Mouse (Mus musculus): ENCODE measurements around the gene Ccm2. TPM values are rescaled to one million over a fixed set of nuclear protein-coding genes. Genes with fewer than 3 reads are reported as not detected.
A peak's percentile ranks its signal among the peaks of the same experiment; 100 is the strongest.

Gene Ccm2
- polyA plus RNA-seq, 1 experiment, result 64.7 TPM

GRCm38 (mm10) chr11:6600284-6600944 lies 53.7 kb downstream of the Ccm2 start:
- 72% methylated on average over 8 of the region's 8 CpGs for WGBS
- DNase-seq (ENCODE audit: low read depth, low spot score), result no peak

DNA sequence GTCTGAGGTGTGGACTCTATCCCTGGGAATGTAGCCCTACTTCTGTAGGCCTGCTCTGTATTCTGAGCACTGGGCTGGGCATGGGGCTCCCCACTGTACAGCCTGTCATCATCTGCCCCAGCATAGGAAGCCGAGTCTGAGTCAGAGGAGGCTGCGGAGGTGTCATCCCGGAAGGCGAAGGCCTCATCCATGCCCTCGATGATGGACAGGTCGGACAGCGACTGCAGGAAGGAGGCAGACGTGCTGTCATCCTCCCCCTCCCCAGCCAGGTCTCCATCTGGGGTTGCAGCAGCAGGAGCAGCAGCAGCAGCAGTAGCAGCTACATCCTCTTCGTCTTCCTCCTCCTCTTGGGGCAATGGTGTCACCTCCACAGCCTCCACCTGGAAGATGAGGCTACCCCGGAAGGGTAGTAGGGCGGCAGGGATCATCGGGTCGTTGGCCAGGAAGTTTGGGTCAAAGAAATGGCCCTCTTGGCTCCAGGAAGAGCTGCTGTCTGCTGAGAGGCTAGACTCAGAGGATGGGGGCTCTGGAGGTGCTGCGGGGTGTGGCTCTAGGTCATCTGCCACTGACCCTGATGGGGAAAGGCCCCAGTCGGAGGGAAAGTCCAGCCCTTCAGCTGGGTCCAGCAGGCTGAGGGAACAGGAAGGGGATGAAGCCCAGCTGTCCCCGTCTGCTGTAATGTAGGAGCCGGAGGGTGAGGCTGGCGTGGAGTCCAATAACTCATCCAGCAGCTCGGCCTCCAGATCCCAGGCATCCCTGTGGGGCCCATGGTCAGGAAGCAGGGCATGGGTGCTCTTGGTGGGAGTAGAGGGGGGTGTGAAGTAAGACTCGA lies 55.2 kb downstream of the Ccm2 start:
- no peak for DNase-seq (ENCODE audit: low read depth, low spot score)
- WGBS, result 62% methylated on average over 20 of the region's 20 CpGs

- 69% methylated on average over 9 of the region's 9 CpGs for WGBS
- no peak for DNase-seq (ENCODE audit: low read depth, low spot score)
These were observed 56.0 kb downstream of the Ccm2 start for GRCm38 (mm10) chr11:6602662-6603061.

- DNase-seq (ENCODE audit: low read depth, low spot score), result no peak
- WGBS, result 67% methylated on average over 9 of the region's 9 CpGs
These were observed 56.5 kb downstream of the Ccm2 start for GRCm38 (mm10) chr11:6603224-6603623.

GRCm38 (mm10) chr11:6603887-6604603 lies 57.4 kb downstream of the Ccm2 start:
- no peak for DNase-seq (ENCODE audit: low read depth, low spot score)

GRCm38 (mm10) chr11:6604604-6604936 lies 57.9 kb downstream of the Ccm2 start:
- DNase-seq (ENCODE audit: low read depth, low spot score), result no peak

More at GRCm38 (mm10) chr11:6603887-6604603, 57.4 kb downstream of the Ccm2 start:
- 8% methylated on average over 12 of the region's 12 CpGs for WGBS

DNA sequence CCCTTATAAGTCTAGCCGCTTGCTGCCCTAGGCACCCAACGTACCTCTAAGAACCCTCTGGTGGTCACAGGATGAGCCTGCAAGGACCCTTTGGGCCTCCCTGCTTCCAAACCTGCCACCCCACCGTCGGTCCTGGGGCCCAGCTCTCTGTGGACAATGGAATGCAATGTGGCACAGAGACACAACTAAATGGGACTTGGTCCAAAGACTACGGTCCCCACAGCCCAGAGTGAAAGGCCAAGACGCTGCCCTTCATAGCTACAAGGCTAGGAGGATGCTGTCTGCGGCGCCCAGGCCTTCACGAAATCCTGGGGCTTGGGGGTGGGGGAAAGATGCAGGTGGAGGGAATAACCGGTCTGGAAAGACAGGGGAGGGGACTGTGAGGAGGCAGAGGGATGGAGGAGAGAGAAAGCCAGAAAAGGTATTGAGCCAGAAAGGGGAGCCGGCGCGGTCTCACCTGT lies 58.4 kb downstream of the Ccm2 start:
- DNase-seq (ENCODE audit: low read depth, low spot score), result no peak
- 18% methylated on average over 13 of the region's 13 CpGs for WGBS

DNA sequence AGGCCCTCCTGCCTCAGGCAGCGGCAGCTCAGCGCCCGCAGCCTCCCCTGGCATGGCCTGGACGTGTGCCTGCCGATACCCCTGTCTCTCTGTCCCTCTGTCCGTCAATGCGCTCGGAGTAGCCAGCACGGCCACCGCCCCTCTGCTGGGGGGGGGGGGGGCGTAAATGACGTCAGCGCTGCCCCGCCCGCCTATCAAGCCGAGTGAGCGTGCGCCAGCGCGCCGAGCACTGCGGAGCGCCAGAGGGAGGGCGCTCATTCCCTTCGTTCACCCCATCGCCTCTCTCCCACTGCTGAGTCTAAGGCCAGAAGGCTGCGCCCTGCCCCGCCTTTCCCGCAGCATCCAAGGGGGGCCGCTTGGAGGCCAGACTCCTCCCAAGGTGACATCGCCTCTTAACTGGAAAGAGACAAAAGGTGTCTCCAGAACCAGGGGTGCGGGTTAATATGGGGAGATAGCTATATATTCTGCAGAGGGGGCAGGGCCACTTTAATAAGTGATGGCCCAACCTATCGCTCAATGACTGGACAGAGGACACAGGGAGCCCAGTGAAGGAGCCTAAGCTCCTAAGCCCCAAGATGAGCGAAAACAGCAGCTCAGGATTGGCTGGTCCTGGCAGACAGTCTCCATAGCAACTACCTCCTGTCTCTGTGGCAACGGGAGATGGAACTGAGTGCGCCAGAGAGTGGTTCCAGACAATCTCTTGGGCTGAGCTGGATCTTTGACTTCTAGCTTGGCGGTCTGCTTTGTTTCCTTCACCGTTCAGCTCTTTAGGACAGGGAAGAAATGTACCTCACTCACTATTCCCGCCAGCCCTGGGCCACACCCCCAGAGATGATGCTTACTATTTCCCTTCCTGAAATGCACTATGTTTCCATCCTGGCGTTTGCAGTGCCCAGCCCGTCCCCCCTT lies 59.1 kb downstream of the Ccm2 start, which contains the start of gene Nacad:
Nacad (minus strand) TSS at position 563 of the 909 bp plus-strand sequence.
- DNase-seq (ENCODE audit: low read depth, low spot score), result no peak
- WGBS, result 5% methylated on average over 41 of the region's 41 CpGs

DNA sequence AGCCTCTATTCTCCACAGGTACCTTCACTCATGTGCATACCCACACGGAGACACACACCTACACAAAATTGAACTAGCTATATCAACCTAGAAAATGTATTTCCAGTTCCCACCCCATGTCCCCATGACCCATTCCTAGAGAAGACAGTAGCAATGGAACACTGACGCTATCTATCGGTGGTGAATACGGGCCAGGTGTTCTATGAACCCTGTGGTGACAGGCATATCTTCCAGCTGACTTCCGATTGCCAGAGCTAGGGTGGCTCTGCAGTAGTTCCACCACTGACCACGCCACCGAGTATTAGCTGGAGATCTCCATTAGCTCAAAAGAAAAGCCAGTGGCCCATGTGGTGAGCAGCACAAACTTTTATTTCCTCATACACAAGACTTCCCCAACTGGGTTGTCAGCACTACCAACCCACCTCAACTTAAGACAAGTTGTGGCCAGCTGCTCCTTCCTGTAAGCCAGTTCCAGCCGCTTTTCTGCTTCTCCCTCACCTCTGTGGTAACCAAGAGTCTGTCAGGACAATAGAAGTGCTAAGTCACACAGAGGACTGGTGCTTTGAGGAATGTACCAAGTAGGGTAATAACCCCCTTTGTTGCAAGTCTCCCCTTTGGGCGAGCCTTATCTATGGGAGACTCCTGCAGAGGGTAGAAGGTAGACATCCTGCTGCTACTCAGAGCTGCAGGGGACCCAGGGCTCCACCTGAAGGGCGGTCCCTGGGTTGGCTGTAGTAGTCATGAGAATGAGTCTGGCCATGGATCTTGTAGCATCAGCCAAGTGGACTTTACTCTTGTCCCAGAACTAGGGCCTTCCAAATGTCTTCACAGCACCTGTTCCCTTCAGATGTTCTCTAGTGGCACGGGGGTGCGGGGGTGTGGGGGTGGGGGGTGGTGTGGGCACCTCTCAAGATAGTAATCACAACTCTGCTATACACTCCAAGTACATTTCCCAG lies 68.8 kb downstream of the Ccm2 start:
- DNase-seq (ENCODE audit: low read depth, low spot score), result no peak
- 82% methylated on average over 12 of the region's 12 CpGs for WGBS

DNA sequence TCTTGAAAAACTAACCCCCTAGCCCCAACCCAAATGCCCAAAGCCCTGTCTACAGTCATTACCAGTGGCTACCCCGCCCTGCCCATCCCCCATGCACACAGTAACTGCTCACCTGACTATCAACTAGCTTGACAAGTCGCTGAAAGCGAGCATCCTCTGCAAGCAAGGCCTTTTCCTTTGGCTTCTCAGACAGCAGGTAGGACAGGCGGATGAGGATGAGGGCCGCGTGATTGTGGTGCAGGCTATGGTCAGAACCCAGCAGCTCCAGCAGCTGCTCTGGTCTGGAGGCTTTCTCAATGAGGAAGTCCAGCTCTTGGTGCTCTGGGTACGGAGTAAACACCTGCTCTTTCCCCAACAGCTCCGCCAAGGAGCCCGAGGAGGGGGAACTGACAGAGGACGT lies 77.0 kb downstream of the Ccm2 start:
- no peak for DNase-seq (ENCODE audit: low read depth, low spot score)
- WGBS, result 49% methylated on average over 10 of the region's 10 CpGs

- WGBS, result 23% methylated on average over 14 of the region's 14 CpGs
- DNase-seq (ENCODE audit: low read depth, low spot score), result peak; percentile 45
These were observed 78.1 kb downstream of the Ccm2 start for GRCm38 (mm10) chr11:6624619-6625382.

DNA sequence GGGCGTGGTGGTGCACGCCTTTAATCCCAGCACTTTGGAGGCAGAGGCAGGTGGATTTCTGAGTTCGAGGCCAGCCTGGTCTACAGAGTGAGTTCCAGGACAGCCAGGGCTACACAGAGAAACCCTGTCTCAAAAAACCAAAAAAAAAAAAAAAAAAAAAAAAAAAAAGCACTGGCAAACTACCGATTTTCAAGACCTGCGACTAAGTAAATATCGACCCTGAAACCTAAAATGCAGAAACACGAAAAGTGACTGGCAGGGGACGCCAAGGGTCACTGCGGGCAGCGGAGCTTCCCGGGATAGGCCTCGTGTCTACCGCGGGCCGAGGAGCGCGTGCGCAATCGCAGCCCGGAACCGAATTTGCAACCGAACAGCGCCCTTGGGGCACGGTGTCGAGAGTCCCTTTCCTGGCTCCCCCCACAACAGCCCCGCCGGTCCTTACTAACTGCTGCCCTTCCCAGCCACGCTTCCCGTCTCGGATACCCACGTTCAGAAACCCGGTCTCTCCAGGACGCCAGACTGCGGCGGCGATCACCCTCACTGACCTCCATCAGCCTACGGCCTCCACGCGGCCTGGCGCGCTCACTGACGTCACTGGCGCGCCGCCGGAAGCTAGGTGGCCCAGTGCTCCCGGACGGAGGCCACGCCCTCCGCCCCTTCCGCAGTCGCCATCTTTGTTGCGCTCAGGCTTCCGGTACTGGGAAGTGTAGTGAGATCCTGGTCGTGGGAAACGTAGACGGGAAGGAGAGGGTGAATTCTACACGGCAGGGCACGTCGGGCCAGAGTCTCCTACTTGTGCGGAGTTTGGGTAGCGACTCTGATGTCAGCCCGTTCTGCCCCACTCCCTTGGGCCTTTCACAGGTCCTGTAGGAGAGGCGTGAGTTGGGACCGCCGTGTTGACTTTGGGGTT lies 79.0 kb downstream of the Ccm2 start, which contains the start of gene Tbrg4:
Tbrg4 (minus strand) TSS at position 590 of the 910 bp plus-strand sequence.
- DNase-seq (ENCODE audit: low read depth, low spot score), result peak; percentile 81
- WGBS, result under 1% methylated on average over 66 of the region's 66 CpGs

DNA sequence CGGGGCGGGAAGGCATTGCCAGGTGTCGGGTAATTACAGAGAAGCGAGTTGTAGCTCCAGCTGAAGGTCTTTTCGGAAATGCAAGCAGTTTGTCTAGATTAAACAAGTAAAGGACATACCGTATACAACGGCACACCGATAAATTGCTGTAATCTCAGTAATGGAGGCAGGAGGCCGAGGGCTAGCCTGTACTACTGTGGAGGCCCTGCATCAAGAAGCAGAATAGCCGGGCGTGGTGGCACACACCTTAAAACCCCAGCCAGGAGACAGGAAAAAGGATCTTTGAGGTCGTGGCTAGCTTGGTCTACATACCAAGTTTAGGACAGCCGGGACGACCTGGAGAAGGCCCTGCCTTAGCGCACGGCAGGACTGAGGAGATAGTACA lies 79.7 kb downstream of the Ccm2 start:
- DNase-seq (ENCODE audit: low read depth, low spot score), result no peak
- WGBS, result 3% methylated on average over 16 of the region's 16 CpGs

DNA sequence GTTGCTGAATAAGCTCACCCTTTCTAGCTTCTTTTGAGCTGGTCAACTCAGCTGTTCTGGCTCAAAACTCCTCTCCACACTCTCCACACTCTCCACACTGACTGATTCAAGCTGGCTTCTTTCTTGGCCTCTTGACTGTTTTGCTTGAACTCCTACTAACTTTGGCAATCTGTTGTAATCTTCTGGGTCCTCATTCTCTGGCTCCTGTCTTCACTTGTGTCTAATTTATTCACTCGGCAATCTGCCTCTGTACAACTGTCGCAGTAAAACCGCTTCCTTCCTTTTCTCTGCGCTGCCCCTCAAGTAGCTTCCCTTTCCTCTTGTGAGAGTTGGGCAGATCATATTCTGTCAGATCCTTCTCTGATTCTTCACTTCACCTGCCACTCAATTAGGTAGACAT lies 81.0 kb downstream of the Ccm2 start:
- WGBS, result 76% methylated on average over 4 of the region's 4 CpGs
- no peak for DNase-seq (ENCODE audit: low read depth, low spot score)

GRCm38 (mm10) chr11:6628568-6628967 lies 81.9 kb downstream of the Ccm2 start:
- DNase-seq (ENCODE audit: low read depth, low spot score), result no peak
- WGBS, result 18% methylated on average over 4 of the region's 4 CpGs

- no peak for DNase-seq (ENCODE audit: low read depth, low spot score)
These were observed 83.0 kb downstream of the Ccm2 start for GRCm38 (mm10) chr11:6629655-6630054.

DNA sequence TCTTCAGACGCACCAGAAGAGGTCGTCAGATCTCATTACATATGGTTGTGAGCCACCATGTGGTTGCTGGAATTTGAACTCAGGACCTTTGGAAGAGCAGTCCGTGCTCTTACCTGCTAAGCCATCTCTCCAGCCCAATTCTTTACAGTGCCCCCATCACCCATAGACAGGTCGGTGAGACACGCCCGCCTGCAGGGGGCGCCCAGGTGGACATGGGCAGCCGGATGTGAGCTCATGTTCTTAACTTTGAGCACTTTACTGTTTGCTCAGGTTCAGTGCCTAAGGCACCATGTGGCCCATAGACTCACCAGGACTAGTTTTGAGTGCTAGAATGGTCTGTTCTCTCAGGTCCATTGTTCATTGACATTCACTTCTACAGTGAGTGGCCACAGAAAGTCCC lies 89.5 kb downstream of the Ccm2 start:
- 67% methylated on average over 8 of the region's 8 CpGs for WGBS
- DNase-seq (ENCODE audit: low read depth, low spot score), result no peak
